Mouse (Mus musculus): Measurements from ENCODE around the gene Daglb. TPM values are rescaled to one million over a fixed set of nuclear protein-coding genes. Genes with fewer than 3 reads are reported as not detected.

Gene Daglb
- polyA plus RNA-seq, 1 experiment from 2014 or later, result 17.7 TPM

DNA sequence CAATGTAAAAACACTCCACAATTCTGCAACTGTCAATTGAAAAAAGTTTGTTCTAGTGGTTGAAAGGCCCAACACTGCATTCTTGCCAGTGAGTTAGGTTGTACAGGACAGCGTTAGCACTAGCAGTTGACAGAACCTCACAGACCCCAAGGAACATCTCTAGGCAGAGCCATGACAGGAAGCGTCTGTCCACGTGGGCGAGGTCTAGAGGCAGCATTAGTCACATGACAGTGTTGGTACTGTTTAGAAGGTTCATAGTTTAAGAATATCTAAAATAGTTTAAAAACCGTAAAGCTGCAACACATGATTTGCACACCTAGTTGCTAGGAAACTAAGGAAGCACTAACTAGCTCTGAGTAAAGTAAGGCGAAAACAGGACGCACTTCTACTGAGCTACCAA is 41.2 kb downstream of the Daglb start:
- Histone ChIP-seq H3K36me3 (ENCODE audit: control insufficient read depth, insufficient read depth) (peaks cover 16% of the 10 kb centered on the region; the same call in 1 of the 2 replicates), H3K9me3 (ENCODE audit: control insufficient read depth, low read length) (no peaks in the 10 kb centered on the region), H3K4me1 (replicated peaks; ENCODE audit: control insufficient read depth, insufficient read depth, low read length) (peaks cover 4% of the 10 kb centered on the region; the same call in 1 of the 2 replicates), H3K4me2 (ENCODE audit: low read length) (no peak overlapping the region), H3K9ac (replicated peaks; ENCODE audit: low read depth, low read length) (no peak overlapping the region), H3K27me3 (replicated peaks; ENCODE audit: control insufficient read depth, insufficient read depth, low read length) (no peaks in the 10 kb centered on the region), H3K27ac (ENCODE audit: low read length) (no peak overlapping the region), H3K4me3 (replicated peaks; ENCODE audit: low read length) (no peak overlapping the region)
- no peak for ATAC-seq
- 83% methylated on average over 7 of the region's 7 CpGs for WGBS

DNA sequence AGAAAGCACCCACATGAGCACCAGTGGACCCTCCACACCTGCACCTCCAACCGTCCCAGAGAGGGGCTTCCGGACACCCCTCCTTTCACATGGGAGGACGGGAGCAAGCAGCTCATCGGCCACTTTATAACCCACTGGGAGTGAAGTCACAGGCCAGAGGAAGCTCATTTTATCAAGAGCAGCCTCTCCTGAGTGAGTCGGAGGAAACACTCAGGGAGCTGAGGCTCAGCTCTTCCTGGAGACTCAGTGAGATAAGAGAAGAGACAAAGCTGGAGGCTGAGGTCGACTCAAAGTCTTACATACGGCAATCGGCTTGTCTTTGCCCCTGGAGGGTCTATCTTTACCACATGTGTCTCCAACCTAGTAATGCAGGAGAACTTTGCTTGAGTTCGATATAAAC is 44.9 kb downstream of the Daglb start:
- 86% methylated on average over 9 of the region's 9 CpGs for WGBS
- H3K27ac ChIP-seq (ENCODE audit: low read length), result no peak overlapping the region
- H3K4me3 ChIP-seq (replicated peaks; ENCODE audit: low read length), result no peak overlapping the region
- peaks cover 14% of the 10 kb centered on the region for H3K36me3 ChIP-seq (ENCODE audit: control insufficient read depth, insufficient read depth)
- H3K27me3 ChIP-seq (replicated peaks; ENCODE audit: control insufficient read depth, insufficient read depth, low read length), result no peaks in the 10 kb centered on the region
- no peak overlapping the region for H3K4me2 ChIP-seq (ENCODE audit: low read length)
- H3K4me1 ChIP-seq (replicated peaks; ENCODE audit: control insufficient read depth, insufficient read depth, low read length), result peaks cover 4% of the 10 kb centered on the region; the same call in 1 of the 2 replicates
- no peak for ATAC-seq
- no peaks in the 10 kb centered on the region for H3K9me3 ChIP-seq (ENCODE audit: control insufficient read depth, low read length)
- no peak overlapping the region for H3K9ac ChIP-seq (replicated peaks; ENCODE audit: low read depth, low read length)

DNA sequence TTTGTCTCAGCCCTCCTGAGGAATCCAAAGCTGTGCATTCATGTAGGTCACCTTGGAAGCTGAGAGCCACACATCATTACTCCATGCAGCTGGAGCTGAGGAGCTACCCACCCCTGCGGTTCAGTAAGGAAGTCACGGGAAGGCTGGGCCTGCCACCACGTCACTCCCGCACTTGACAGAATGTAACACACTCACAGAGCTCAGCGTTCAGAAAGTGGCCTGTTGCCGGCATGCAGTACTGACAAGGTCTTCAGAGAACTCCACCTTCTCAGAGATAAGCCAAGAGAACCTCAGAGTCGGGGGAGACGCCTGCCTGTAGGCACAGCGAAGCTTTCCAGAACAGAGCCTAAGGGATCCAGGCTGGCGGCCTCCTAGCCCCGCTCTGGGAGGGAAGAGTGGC is 45.4 kb downstream of the Daglb start:
- ATAC-seq, result no peak
- no peak overlapping the region for H3K27ac ChIP-seq (ENCODE audit: low read length)
- 92% methylated on average over 11 of the region's 11 CpGs for WGBS
- H3K9me3 ChIP-seq (ENCODE audit: control insufficient read depth, low read length), result no peaks in the 10 kb centered on the region
- no peak overlapping the region for H3K4me2 ChIP-seq (ENCODE audit: low read length)
- H3K9ac ChIP-seq (replicated peaks; ENCODE audit: low read depth, low read length), result no peak overlapping the region
- H3K36me3 ChIP-seq (ENCODE audit: control insufficient read depth, insufficient read depth), result peaks cover 12% of the 10 kb centered on the region
- peaks cover 4% of the 10 kb centered on the region; the same call in 1 of the 2 replicates for H3K4me1 ChIP-seq (replicated peaks; ENCODE audit: control insufficient read depth, insufficient read depth, low read length)
- no peak overlapping the region for H3K4me3 ChIP-seq (replicated peaks; ENCODE audit: low read length)
- no peaks in the 10 kb centered on the region for H3K27me3 ChIP-seq (replicated peaks; ENCODE audit: control insufficient read depth, insufficient read depth, low read length)

DNA sequence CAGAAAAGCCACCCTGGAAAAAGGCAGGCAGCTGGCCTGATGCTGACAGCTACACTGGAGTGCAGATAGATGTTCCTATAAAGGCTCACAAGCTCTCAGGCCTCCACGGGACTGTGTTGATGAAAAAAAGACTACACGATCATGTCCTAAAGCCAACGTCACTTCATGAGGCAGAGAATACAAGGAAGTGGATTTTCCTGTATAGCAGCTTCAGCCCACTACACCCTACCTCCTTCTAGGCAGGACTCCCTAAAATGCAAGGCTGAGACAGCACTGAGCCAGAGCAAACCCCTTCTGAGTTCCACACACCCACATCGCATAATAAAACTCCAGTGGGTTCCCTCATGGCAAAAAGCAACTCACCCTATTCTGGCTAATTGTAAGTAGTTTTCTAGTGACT is 47.2 kb downstream of the Daglb start:
- Histone ChIP-seq H3K4me1 (replicated peaks; ENCODE audit: control insufficient read depth, insufficient read depth, low read length) (peaks cover 4% of the 10 kb centered on the region; the same call in 1 of the 2 replicates), H3K9me3 (ENCODE audit: control insufficient read depth, low read length) (no peaks in the 10 kb centered on the region), H3K4me3 (replicated peaks; ENCODE audit: low read length) (no peak overlapping the region), H3K36me3 (ENCODE audit: control insufficient read depth, insufficient read depth) (peaks cover 17% of the 10 kb centered on the region), H3K27ac (ENCODE audit: low read length) (no peak overlapping the region), H3K27me3 (replicated peaks; ENCODE audit: control insufficient read depth, insufficient read depth, low read length) (no peaks in the 10 kb centered on the region), H3K4me2 (ENCODE audit: low read length) (no peak overlapping the region), H3K9ac (replicated peaks; ENCODE audit: low read depth, low read length) (no peak overlapping the region)
- ATAC-seq, result no peak
- whole genome bisulfite sequencing, result 95% methylated on average over 4 of the region's 4 CpGs

DNA sequence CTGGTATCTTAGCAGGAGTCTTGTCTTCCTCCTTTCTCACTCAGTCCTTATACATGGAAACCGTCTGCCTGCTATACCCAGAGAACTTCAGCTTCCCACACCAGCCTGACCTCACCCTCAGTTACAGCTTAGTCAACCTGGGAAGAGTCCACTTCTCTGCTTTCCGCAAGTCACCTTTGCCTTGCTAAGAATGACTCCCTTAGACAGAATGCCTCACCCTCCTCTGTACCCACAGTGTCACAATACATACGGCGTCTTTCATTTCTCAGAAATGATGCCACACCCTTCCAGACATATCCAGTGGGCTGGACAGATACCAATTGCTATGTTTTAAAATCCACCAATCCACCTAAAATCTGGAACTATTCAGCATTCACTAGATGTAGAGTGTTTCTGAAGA is 47.9 kb downstream of the Daglb start:
- no peaks in the 10 kb centered on the region for H3K27me3 ChIP-seq (replicated peaks; ENCODE audit: control insufficient read depth, insufficient read depth, low read length)
- no peak overlapping the region for H3K9ac ChIP-seq (replicated peaks; ENCODE audit: low read depth, low read length)
- no peak for ATAC-seq
- no peak overlapping the region for H3K4me2 ChIP-seq (ENCODE audit: low read length)
- peaks cover 4% of the 10 kb centered on the region; the same call in 1 of the 2 replicates for H3K4me1 ChIP-seq (replicated peaks; ENCODE audit: control insufficient read depth, insufficient read depth, low read length)
- H3K27ac ChIP-seq (ENCODE audit: low read length), result no peak overlapping the region
- no peaks in the 10 kb centered on the region for H3K9me3 ChIP-seq (ENCODE audit: control insufficient read depth, low read length)
- H3K4me3 ChIP-seq (replicated peaks; ENCODE audit: low read length), result no peak overlapping the region
- 94% methylated on average over 4 of the region's 4 CpGs for WGBS
- H3K36me3 ChIP-seq (ENCODE audit: control insufficient read depth, insufficient read depth), result peaks cover 14% of the 10 kb centered on the region

DNA sequence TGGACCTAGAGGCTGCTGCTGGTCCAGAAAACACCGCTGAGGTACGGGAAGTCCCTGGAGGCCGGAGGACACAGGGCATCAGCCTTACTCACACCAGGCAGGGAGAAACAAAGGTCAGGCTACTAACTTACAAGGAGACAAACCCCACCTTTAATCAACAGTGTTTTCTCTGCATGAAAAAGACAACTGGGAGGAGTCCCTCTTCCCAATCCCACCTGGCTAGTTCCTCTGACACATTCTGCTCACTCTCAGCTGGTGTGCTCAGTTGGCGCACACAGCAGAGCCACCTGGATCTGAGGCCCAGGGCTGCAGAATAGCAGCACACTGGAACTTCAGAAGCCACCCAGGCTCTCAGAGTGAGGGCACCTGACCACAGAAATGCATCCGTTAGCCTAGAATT is 50.5 kb downstream of the Daglb start:
- no peak for ATAC-seq
- H3K27ac ChIP-seq (ENCODE audit: low read length), result no peak overlapping the region
- 93% methylated on average over 5 of the region's 5 CpGs for WGBS
- H3K4me2 ChIP-seq (ENCODE audit: low read length), result no peak overlapping the region
- no peaks in the 10 kb centered on the region for H3K4me1 ChIP-seq (replicated peaks; ENCODE audit: control insufficient read depth, insufficient read depth, low read length)
- no peaks in the 10 kb centered on the region for H3K9me3 ChIP-seq (ENCODE audit: control insufficient read depth, low read length)
- no peak overlapping the region for H3K4me3 ChIP-seq (replicated peaks; ENCODE audit: low read length)
- H3K36me3 ChIP-seq (ENCODE audit: control insufficient read depth, insufficient read depth), result peaks cover 14% of the 10 kb centered on the region
- no peak overlapping the region for H3K9ac ChIP-seq (replicated peaks; ENCODE audit: low read depth, low read length)
- no peaks in the 10 kb centered on the region for H3K27me3 ChIP-seq (replicated peaks; ENCODE audit: control insufficient read depth, insufficient read depth, low read length)

DNA sequence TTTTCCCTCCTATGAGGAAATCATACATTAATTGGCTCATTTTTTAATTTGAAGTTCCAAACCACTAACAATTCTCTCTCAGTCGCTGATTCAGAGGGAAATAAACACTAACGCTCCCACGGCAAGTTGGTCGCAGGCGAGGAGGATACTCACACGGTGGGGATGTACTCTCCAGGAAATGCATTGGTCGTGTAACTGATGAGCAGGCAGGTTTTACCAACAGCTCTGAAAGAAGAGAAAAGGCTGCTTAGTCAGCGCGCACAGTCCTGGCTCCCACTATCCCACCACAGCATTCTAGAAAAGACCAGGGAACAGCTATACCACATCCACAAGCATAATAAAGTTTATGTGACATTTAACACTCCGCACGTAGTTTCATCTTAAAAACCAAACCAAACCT is 52.6 kb downstream of the Daglb start:
- no peak overlapping the region for H3K27ac ChIP-seq (ENCODE audit: low read length)
- no peak overlapping the region for H3K4me3 ChIP-seq (replicated peaks; ENCODE audit: low read length)
- no peak overlapping the region for H3K4me2 ChIP-seq (ENCODE audit: low read length)
- ATAC-seq, result no peak
- WGBS, result 94% methylated on average over 11 of the region's 11 CpGs
- H3K9ac ChIP-seq (replicated peaks; ENCODE audit: low read depth, low read length), result no peak overlapping the region
- no peaks in the 10 kb centered on the region for H3K27me3 ChIP-seq (replicated peaks; ENCODE audit: control insufficient read depth, insufficient read depth, low read length)
- no peaks in the 10 kb centered on the region for H3K9me3 ChIP-seq (ENCODE audit: control insufficient read depth, low read length)
- peaks cover 14% of the 10 kb centered on the region for H3K36me3 ChIP-seq (ENCODE audit: control insufficient read depth, insufficient read depth)
- no peaks in the 10 kb centered on the region for H3K4me1 ChIP-seq (replicated peaks; ENCODE audit: control insufficient read depth, insufficient read depth, low read length)

DNA sequence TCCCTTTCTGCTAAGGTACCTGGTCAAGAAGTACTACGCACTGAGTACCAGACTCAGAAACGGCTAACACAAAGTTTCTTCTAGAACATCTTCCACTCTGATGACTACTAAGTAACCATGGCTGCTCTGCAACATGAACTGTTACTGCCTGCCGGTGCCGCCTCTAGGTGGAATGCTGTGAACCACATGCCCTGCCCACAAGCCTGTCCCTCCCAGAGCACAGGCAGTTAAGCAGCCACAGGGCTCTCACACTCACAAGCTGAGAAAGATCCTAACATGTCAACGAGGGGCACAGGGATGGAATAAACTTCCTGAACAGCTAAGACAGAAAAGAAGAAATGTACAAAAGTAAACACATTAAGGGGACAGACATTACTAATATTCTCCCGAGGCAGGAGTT is 53.1 kb downstream of the Daglb start:
- H3K4me1 ChIP-seq (replicated peaks; ENCODE audit: control insufficient read depth, insufficient read depth, low read length), result no peaks in the 10 kb centered on the region
- 82% methylated on average over 6 of the region's 6 CpGs for WGBS
- peaks cover 12% of the 10 kb centered on the region for H3K36me3 ChIP-seq (ENCODE audit: control insufficient read depth, insufficient read depth)
- no peak overlapping the region for H3K27ac ChIP-seq (ENCODE audit: low read length)
- H3K4me2 ChIP-seq (ENCODE audit: low read length), result no peak overlapping the region
- ATAC-seq, result no peak
- H3K4me3 ChIP-seq (replicated peaks; ENCODE audit: low read length), result no peak overlapping the region
- no peak overlapping the region for H3K9ac ChIP-seq (replicated peaks; ENCODE audit: low read depth, low read length)
- no peaks in the 10 kb centered on the region for H3K27me3 ChIP-seq (replicated peaks; ENCODE audit: control insufficient read depth, insufficient read depth, low read length)
- no peaks in the 10 kb centered on the region for H3K9me3 ChIP-seq (ENCODE audit: control insufficient read depth, low read length)

DNA sequence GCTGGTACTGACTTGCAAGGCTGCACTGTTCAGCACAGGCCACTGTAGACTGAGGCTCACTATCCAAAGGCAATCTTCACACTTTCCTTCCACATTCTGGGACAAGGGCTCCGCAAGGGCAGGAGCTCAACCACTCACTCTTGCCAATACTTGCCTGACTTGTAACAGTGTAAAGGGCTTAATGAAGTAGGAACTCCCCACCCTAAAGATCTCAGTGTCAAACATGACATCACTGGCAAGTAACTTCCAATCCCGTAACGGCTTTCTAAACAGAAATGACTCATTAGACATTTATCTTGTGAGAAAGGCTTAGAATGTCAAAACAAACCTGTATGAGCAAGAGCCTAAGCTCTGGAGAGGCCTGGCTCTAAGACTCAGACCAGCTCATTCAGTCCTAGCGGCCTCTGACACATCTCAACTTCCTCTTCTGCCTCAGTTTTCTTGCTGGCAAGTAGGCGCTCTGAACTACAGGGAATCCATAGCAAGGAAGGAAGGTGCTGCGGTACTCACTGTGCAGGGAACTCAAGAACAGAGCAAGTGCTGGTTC is 53.7 kb downstream of the Daglb start:
- Histone ChIP-seq H3K27ac (ENCODE audit: low read length) (no peak overlapping the region), H3K4me2 (ENCODE audit: low read length) (no peak overlapping the region), H3K9me3 (ENCODE audit: control insufficient read depth, low read length) (no peaks in the 10 kb centered on the region), H3K9ac (replicated peaks; ENCODE audit: low read depth, low read length) (no peak overlapping the region), H3K36me3 (ENCODE audit: control insufficient read depth, insufficient read depth) (peaks cover 12% of the 10 kb centered on the region), H3K4me1 (replicated peaks; ENCODE audit: control insufficient read depth, insufficient read depth, low read length) (no peaks in the 10 kb centered on the region), H3K27me3 (replicated peaks; ENCODE audit: control insufficient read depth, insufficient read depth, low read length) (no peaks in the 10 kb centered on the region), H3K4me3 (replicated peaks; ENCODE audit: low read length) (no peak overlapping the region)
- no peak for ATAC-seq
- WGBS, result 68% methylated on average over 6 of the region's 6 CpGs

DNA sequence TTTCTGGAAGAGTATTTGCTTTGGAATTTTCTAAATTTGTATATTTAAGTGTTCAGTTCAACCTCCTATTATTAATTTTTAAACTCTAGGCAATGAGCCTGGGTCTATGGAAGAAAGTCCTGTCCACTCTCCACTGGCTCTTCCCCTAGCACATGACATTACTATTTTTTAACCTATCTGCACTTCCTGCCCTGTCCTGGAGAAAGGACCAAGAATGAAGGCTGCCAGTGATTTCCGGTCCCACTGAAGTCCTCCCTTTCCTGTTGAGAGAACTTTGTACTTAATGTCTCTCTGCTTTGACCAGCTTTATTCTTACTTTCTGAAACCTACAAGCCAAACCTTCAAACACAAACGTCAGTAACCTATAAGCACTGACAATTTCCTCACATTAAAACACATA is 56.0 kb downstream of the Daglb start:
- Histone ChIP-seq H3K9ac (replicated peaks; ENCODE audit: low read depth, low read length) (no peak overlapping the region), H3K27ac (ENCODE audit: low read length) (no peak overlapping the region), H3K36me3 (ENCODE audit: control insufficient read depth, insufficient read depth) (peaks cover 6% of the 10 kb centered on the region), H3K4me1 (replicated peaks; ENCODE audit: control insufficient read depth, insufficient read depth, low read length) (peaks cover 6% of the 10 kb centered on the region), H3K9me3 (ENCODE audit: control insufficient read depth, low read length) (no peaks in the 10 kb centered on the region), H3K27me3 (replicated peaks; ENCODE audit: control insufficient read depth, insufficient read depth, low read length) (no peaks in the 10 kb centered on the region), H3K4me3 (replicated peaks; ENCODE audit: low read length) (no peak overlapping the region), H3K4me2 (ENCODE audit: low read length) (no peak overlapping the region)
- ATAC-seq, result no peak
- 87% methylated on average over 2 of the region's 2 CpGs for WGBS
